Mouse (Mus musculus) heart, adult 11 months (tissue): ENCODE results near the gene Tmc8.
A peak's percentile ranks its signal among the peaks of the same experiment; 100 is the strongest.

Source experiments
- DNase-seq: peaks from one replicate; pipeline ENCODE4 v3.0.0; 2022

The Tmc8 gene

GRCm38 (mm10) chr11:117799174-117799573, 17.3 kb downstream of the Tmc8 start:
- DNase-seq: peak; percentile 88

- no peak for DNase-seq
These were observed 18.2 kb downstream of the Tmc8 start for GRCm38 (mm10) chr11:117800038-117800437.

GRCm38 (mm10) chr11:117801650-117802049, 19.8 kb downstream of the Tmc8 start:
- no peak for DNase-seq

- DNase-seq: peak; percentile 92
These were observed 21.4 kb downstream of the Tmc8 start for GRCm38 (mm10) chr11:117803166-117803688.

- DNase-seq: no peak
These were observed 24.9 kb downstream of the Tmc8 start for GRCm38 (mm10) chr11:117806781-117807180.

- peak; percentile 98 for DNase-seq
These were observed 27.8 kb downstream of the Tmc8 start, which contains the start of the genes Gm20708 and Syngr2 for GRCm38 (mm10) chr11:117809407-117810311. TSS of gene Gm20708 (plus strand) at chr11:117809668. TSS of gene Syngr2 (plus strand) at chr11:117809668.

GRCm38 (mm10) chr11:117810401-117811046, 28.6 kb downstream of the Tmc8 start:
- peak; percentile 99 for DNase-seq

- peak; percentile 93 for DNase-seq
These were observed 32.0 kb downstream of the Tmc8 start for GRCm38 (mm10) chr11:117813867-117814266.

- peak; percentile 89 for DNase-seq
These were observed 33.0 kb downstream of the Tmc8 start for GRCm38 (mm10) chr11:117814704-117815366.

GRCm38 (mm10) chr11:117815850-117816249, 34.0 kb downstream of the Tmc8 start:
- peak; percentile 93 for DNase-seq

GRCm38 (mm10) chr11:117816389-117816996, 34.6 kb downstream of the Tmc8 start:
- DNase-seq: no peak

GRCm38 (mm10) chr11:117819095-117819494, 37.2 kb downstream of the Tmc8 start:
- DNase-seq: peak; percentile 99

GRCm38 (mm10) chr11:117820173-117820572, 38.3 kb downstream of the Tmc8 start:
- DNase-seq: no peak

GRCm38 (mm10) chr11:117821868-117822267, 40.0 kb downstream of the Tmc8 start:
- DNase-seq: no peak

GRCm38 (mm10) chr11:117822728-117823241, 40.9 kb downstream of the Tmc8 start:
- no peak for DNase-seq

- no peak for DNase-seq
These were observed 41.5 kb downstream of the Tmc8 start for GRCm38 (mm10) chr11:117823411-117823810.

GRCm38 (mm10) chr11:117824060-117824969, 42.4 kb downstream of the Tmc8 start:
- peak; percentile 98 for DNase-seq

- DNase-seq: peak; percentile 98
These were observed 43.6 kb downstream of the Tmc8 start, which contains the start of the genes Afmid and Tk1 for GRCm38 (mm10) chr11:117825333-117826101. TSS of gene Afmid (plus strand) at chr11:117825924. TSS of gene Tk1 (minus strand) at chr11:117826092.

GRCm38 (mm10) chr11:117826164-117826563, 44.3 kb downstream of the Tmc8 start:
- no peak for DNase-seq

GRCm38 (mm10) chr11:117826916-117827315, 45.0 kb downstream of the Tmc8 start:
- no peak for DNase-seq
